Mouse (Mus musculus): ENCODE data around the gene Rph3al. TPM values are rescaled to one million over a fixed set of nuclear protein-coding genes. Genes with fewer than 3 reads are reported as not detected.

The Rph3al gene
- polyA plus RNA-seq, 1 experiment from 2014 or later: 1.3 TPM

GRCm38 (mm10) chr11:75811900-75812299 is 126.3 kb downstream of the Rph3al start:
- H3K9ac ChIP-seq (replicated peaks; ENCODE audit: low read depth, low read length): no peak overlapping the region
- H3K9me3 ChIP-seq (ENCODE audit: control insufficient read depth, low read length): no peaks in the 10 kb centered on the region
- H3K4me1 ChIP-seq (ENCODE audit: control insufficient read depth, insufficient read depth, low read length): no peaks in the 10 kb centered on the region
- H3K36me3 ChIP-seq (ENCODE audit: control insufficient read depth, insufficient read depth, low read length): no peaks in the 10 kb centered on the region
- H3K4me2 ChIP-seq (ENCODE audit: low read depth, low read length): no peak overlapping the region
- H3K27me3 ChIP-seq (ENCODE audit: control insufficient read depth, insufficient read depth, low read length): no peaks in the 10 kb centered on the region
- no peak overlapping the region for H3K27ac ChIP-seq (ENCODE audit: low read depth, low read length)
- H3K4me3 ChIP-seq (ENCODE audit: low read depth, low read length): no peak overlapping the region
- WGBS: 59% methylated on average over 3 of the region's 3 CpGs
- no peak for ATAC-seq (ENCODE audit: low read depth)

GRCm38 (mm10) chr11:75810526-75810925 is 127.7 kb downstream of the Rph3al start:
- WGBS: 89% methylated on average over 3 of the region's 3 CpGs
- Histone ChIP-seq H3K36me3 (ENCODE audit: control insufficient read depth, insufficient read depth, low read length) (no peaks in the 10 kb centered on the region), H3K9me3 (ENCODE audit: control insufficient read depth, low read length) (no peaks in the 10 kb centered on the region), H3K4me3 (ENCODE audit: low read depth, low read length) (no peak overlapping the region), H3K9ac (replicated peaks; ENCODE audit: low read depth, low read length) (no peak overlapping the region), H3K4me2 (ENCODE audit: low read depth, low read length) (no peak overlapping the region), H3K27me3 (ENCODE audit: control insufficient read depth, insufficient read depth, low read length) (no peaks in the 10 kb centered on the region), H3K27ac (ENCODE audit: low read depth, low read length) (no peak overlapping the region), H3K4me1 (ENCODE audit: control insufficient read depth, insufficient read depth, low read length) (no peaks in the 10 kb centered on the region)
- ATAC-seq (ENCODE audit: low read depth): no peak

- Histone ChIP-seq H3K4me2 (ENCODE audit: low read depth, low read length) (no peak overlapping the region), H3K4me3 (ENCODE audit: low read depth, low read length) (no peak overlapping the region), H3K27me3 (ENCODE audit: control insufficient read depth, insufficient read depth, low read length) (no peaks in the 10 kb centered on the region), H3K4me1 (ENCODE audit: control insufficient read depth, insufficient read depth, low read length) (no peaks in the 10 kb centered on the region), H3K27ac (ENCODE audit: low read depth, low read length) (no peak overlapping the region), H3K36me3 (ENCODE audit: control insufficient read depth, insufficient read depth, low read length) (no peaks in the 10 kb centered on the region), H3K9ac (replicated peaks; ENCODE audit: low read depth, low read length) (no peak overlapping the region), H3K9me3 (ENCODE audit: control insufficient read depth, low read length) (no peaks in the 10 kb centered on the region)
- no peak for ATAC-seq (ENCODE audit: low read depth)
- WGBS: 18% methylated on average over 5 of the region's 5 CpGs
These were observed 130.7 kb downstream of the Rph3al start for GRCm38 (mm10) chr11:75807486-75807885.

- 86% methylated on average over 7 of the region's 7 CpGs for WGBS
- Histone ChIP-seq H3K4me1 (ENCODE audit: control insufficient read depth, insufficient read depth, low read length) (no peaks in the 10 kb centered on the region), H3K4me3 (ENCODE audit: low read depth, low read length) (no peak overlapping the region), H3K27ac (ENCODE audit: low read depth, low read length) (no peak overlapping the region), H3K27me3 (ENCODE audit: control insufficient read depth, insufficient read depth, low read length) (no peaks in the 10 kb centered on the region), H3K36me3 (ENCODE audit: control insufficient read depth, insufficient read depth, low read length) (no peaks in the 10 kb centered on the region), H3K4me2 (ENCODE audit: low read depth, low read length) (no peak overlapping the region), H3K9ac (replicated peaks; ENCODE audit: low read depth, low read length) (no peak overlapping the region), H3K9me3 (ENCODE audit: control insufficient read depth, low read length) (no peaks in the 10 kb centered on the region)
- ATAC-seq (ENCODE audit: low read depth): no peak
These were observed 136.3 kb downstream of the Rph3al start for GRCm38 (mm10) chr11:75801771-75802550.

- Histone ChIP-seq H3K27ac (ENCODE audit: low read depth, low read length) (no peak overlapping the region), H3K4me3 (ENCODE audit: low read depth, low read length) (no peak overlapping the region), H3K4me1 (ENCODE audit: control insufficient read depth, insufficient read depth, low read length) (no peaks in the 10 kb centered on the region; the same call in 1 of the 2 replicates), H3K36me3 (ENCODE audit: control insufficient read depth, insufficient read depth, low read length) (no peaks in the 10 kb centered on the region), H3K27me3 (ENCODE audit: control insufficient read depth, insufficient read depth, low read length) (no peaks in the 10 kb centered on the region), H3K4me2 (ENCODE audit: low read depth, low read length) (no peak overlapping the region), H3K9ac (replicated peaks; ENCODE audit: low read depth, low read length) (no peak overlapping the region), H3K9me3 (ENCODE audit: control insufficient read depth, low read length) (no peaks in the 10 kb centered on the region)
- no peak for ATAC-seq (ENCODE audit: low read depth)
- WGBS: 87% methylated on average over 4 of the region's 4 CpGs
These were observed 136.9 kb downstream of the Rph3al start for GRCm38 (mm10) chr11:75801369-75801768.

- Histone ChIP-seq H3K9me3 (ENCODE audit: control insufficient read depth, low read length) (no peaks in the 10 kb centered on the region), H3K27ac (ENCODE audit: low read depth, low read length) (no peak overlapping the region), H3K4me1 (ENCODE audit: control insufficient read depth, insufficient read depth, low read length) (peaks cover 12% of the 10 kb centered on the region; the same call in 1 of the 2 replicates), H3K4me2 (ENCODE audit: low read depth, low read length) (no peak overlapping the region), H3K4me3 (ENCODE audit: low read depth, low read length) (no peak overlapping the region), H3K36me3 (ENCODE audit: control insufficient read depth, insufficient read depth, low read length) (no peaks in the 10 kb centered on the region), H3K9ac (replicated peaks; ENCODE audit: low read depth, low read length) (peak overlapping the region; percentile 55; the same call in 1 of the 2 replicates), H3K27me3 (ENCODE audit: control insufficient read depth, insufficient read depth, low read length) (peaks cover 21% of the 10 kb centered on the region)
- 68% methylated on average over 13 of the region's 13 CpGs for WGBS
- no peak for ATAC-seq (ENCODE audit: low read depth)
These were observed 141.5 kb downstream of the Rph3al start for GRCm38 (mm10) chr11:75796536-75797246.

GRCm38 (mm10) chr11:75796029-75796445 is 142.2 kb downstream of the Rph3al start, which contains the start of gene Doc2b:
Doc2b (minus strand) TSS chr11:75796049.
- peak; percentile 87 for ATAC-seq (ENCODE audit: low read depth)
- 3% methylated on average over 35 of the region's 37 CpGs for WGBS
- peaks cover 21% of the 10 kb centered on the region for H3K27me3 ChIP-seq (ENCODE audit: control insufficient read depth, insufficient read depth, low read length)

GRCm38 (mm10) chr11:75795321-75795636 is 142.9 kb downstream of the Rph3al start:
- ATAC-seq (ENCODE audit: low read depth): 0 out of 2 replicates have a peak, but pooled peaks have one; percentile 18
- Histone ChIP-seq H3K36me3 (ENCODE audit: control insufficient read depth, insufficient read depth, low read length) (no peaks in the 10 kb centered on the region), H3K27ac (ENCODE audit: low read depth, low read length) (no peak overlapping the region), H3K9me3 (ENCODE audit: control insufficient read depth, low read length) (no peaks in the 10 kb centered on the region), H3K4me2 (ENCODE audit: low read depth, low read length) (peak overlapping the region; percentile 58), H3K4me3 (ENCODE audit: low read depth, low read length) (peak overlapping the region; percentile 46), H3K9ac (replicated peaks; ENCODE audit: low read depth, low read length) (peak overlapping the region; percentile 55), H3K27me3 (ENCODE audit: control insufficient read depth, insufficient read depth, low read length) (peaks cover 21% of the 10 kb centered on the region), H3K4me1 (ENCODE audit: control insufficient read depth, insufficient read depth, low read length) (peaks cover 12% of the 10 kb centered on the region; the same call in 1 of the 2 replicates)
- 3% methylated on average over 27 of the region's 42 CpGs for WGBS

More at GRCm38 (mm10) chr11:75796029-75796445, 142.2 kb downstream of the Rph3al start, which contains the start of gene Doc2b:
- Histone ChIP-seq H3K9me3 (ENCODE audit: control insufficient read depth, low read length) (no peaks in the 10 kb centered on the region), H3K27ac (ENCODE audit: low read depth, low read length) (no peak within 1 kb of the TSS), H3K36me3 (ENCODE audit: control insufficient read depth, insufficient read depth, low read length) (no peaks in the 10 kb centered on the region), H3K4me1 (ENCODE audit: control insufficient read depth, insufficient read depth, low read length) (peaks cover 12% of the 10 kb centered on the region; the same call in 1 of the 2 replicates), H3K4me2 (ENCODE audit: low read depth, low read length) (peak within 1 kb of the TSS; percentile 58), H3K9ac (replicated peaks; ENCODE audit: low read depth, low read length) (peak within 1 kb of the TSS; percentile 55), H3K4me3 (ENCODE audit: low read depth, low read length) (peak within 1 kb of the TSS; percentile 46)
